Mouse (Mus musculus) splenic B cell, adult 2 months (primary cell): ENCODE measurements around the gene Olfr987.
"Not testable (repeated sequence)": the region's sequence is repeated elsewhere in the genome, so short reads cannot be mapped to it uniquely, and the experiment has no call there.

Source experiments
- DNase-seq: peaks from one replicate; pipeline ENCODE4 v3.0.0-alpha.2; 2011; ENCODE audit warnings: low read depth, low spot score
- H3K27me3 ChIP-seq: 2 replicates; pipeline ENCODE4 v1.6.1; 2012; ENCODE audit warnings: mild to moderate bottlenecking, low read length, moderate library complexity, mixed read lengths; ENCODE audit not compliant: control insufficient read depth, poor library complexity, insufficient read depth, severe bottlenecking
- H3K36me3 ChIP-seq: 2 replicates; pipeline ENCODE4 v1.6.1; 2012; ENCODE audit warnings: mild to moderate bottlenecking, low read length, moderate library complexity, mixed read lengths; ENCODE audit not compliant: control insufficient read depth, poor library complexity, insufficient read depth, severe bottlenecking

Gene Olfr987

GRCm38 (mm10) chr2:85339215-85339614, at the start of gene Olfr987:
Gene Olfr987 (minus strand): TSS chr2:85339315.
- DNase-seq, result not testable (repeated sequence)

GRCm38 (mm10) chr2:85363127-85363526, 24.0 kb upstream of the Olfr987 start, which contains the start of gene Olfr988:
Gene Olfr988 (minus strand): TSS chr2:85363227.
- DNase-seq, H3K27me3 ChIP-seq, H3K36me3 ChIP-seq: not testable (repeated sequence)

More at GRCm38 (mm10) chr2:85339215-85339614, at the start of gene Olfr987:
- not testable (repeated sequence) for H3K36me3 ChIP-seq, H3K27me3 ChIP-seq

DNA sequence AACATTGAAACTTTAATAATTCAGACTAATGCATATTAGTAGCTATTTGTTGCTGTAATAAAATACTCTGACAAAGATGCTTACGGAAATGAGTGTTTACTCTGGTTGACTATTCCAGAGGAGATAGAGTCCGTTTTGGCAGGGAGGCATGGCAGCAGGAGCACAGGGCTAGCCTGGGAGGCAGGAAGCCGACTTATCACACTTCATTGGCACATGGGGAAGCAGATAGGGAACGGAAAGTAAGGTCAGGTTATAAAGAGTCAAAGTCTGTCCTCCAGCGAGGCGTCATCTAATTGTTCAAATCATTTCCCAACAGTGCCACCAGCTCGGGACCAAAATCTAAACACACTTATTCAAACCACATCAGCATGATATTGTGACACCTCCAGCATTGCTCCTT, 857 bp upstream of the Olfr987 start:
- H3K36me3 ChIP-seq, result no peaks in the 10 kb centered on the region
- no peak for DNase-seq
- H3K27me3 ChIP-seq, result no peaks in the 10 kb centered on the region

GRCm38 (mm10) chr2:85319106-85319505, 20.0 kb downstream of the Olfr987 start:
- no peak for DNase-seq
- H3K27me3 ChIP-seq, result no peaks in the 10 kb centered on the region
- no peaks in the 10 kb centered on the region for H3K36me3 ChIP-seq

GRCm38 (mm10) chr2:85285406-85285805, 53.7 kb downstream of the Olfr987 start:
- Histone ChIP-seq H3K27me3 (no peaks in the 10 kb centered on the region), H3K36me3 (no peaks in the 10 kb centered on the region)
- no peak for DNase-seq

- H3K27me3 ChIP-seq, result no peaks in the 10 kb centered on the region
- H3K36me3 ChIP-seq, result no peaks in the 10 kb centered on the region
- DNase-seq, result no peak
Measured at GRCm38 (mm10) chr2:85284626-85285025, 54.5 kb downstream of the Olfr987 start.

GRCm38 (mm10) chr2:85283631-85284466, 55.3 kb downstream of the Olfr987 start:
- no peaks in the 10 kb centered on the region for H3K36me3 ChIP-seq
- peak; percentile 2 for DNase-seq
- no peaks in the 10 kb centered on the region for H3K27me3 ChIP-seq

- Histone ChIP-seq H3K27me3 (no peaks in the 10 kb centered on the region), H3K36me3 (no peaks in the 10 kb centered on the region)
- DNase-seq, result no peak
Measured at GRCm38 (mm10) chr2:85281023-85281422, 58.1 kb downstream of the Olfr987 start.
